Mouse (Mus musculus) heart, adult 11 months (tissue): Measurements from ENCODE around the gene Smbd1.

ENCODE experiments used
- DNase-seq: peaks from one replicate; pipeline ENCODE4 v3.0.0; 2022

The Smbd1 gene

GRCm38 (mm10) chr16:32812888-32813361, 2.6 kb upstream of the Smbd1 start:
- DNase-seq: peak; percentile 97

GRCm38 (mm10) chr16:32807408-32808185, 2.7 kb downstream of the Smbd1 start:
- no peak for DNase-seq

DNA sequence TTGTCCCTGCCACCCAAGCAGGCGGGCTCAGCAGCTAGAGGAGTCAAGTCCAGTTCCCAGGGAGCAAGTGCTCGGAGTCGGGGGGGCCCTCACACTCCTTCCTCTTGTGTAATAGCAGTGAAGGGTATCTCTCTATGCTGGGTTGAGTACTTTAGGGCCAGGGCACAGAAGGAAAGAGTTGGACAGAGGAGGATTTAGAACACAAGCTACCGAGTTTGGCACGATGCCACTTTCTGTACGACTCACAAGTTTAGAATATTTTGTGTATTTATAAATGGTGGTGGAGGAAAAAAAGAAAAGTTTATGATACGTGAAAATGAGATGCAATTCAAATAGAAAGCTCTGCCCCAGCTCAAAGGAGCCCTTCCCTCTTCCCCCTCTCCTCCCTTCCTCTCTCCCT, 5.1 kb downstream of the Smbd1 start:
- no peak for DNase-seq

- DNase-seq: no peak
Observed at GRCm38 (mm10) chr16:32803901-32804300, 6.4 kb downstream of the Smbd1 start.

GRCm38 (mm10) chr16:32803252-32803853, 6.9 kb downstream of the Smbd1 start:
- DNase-seq: peak; percentile 99

- DNase-seq: no peak
Observed at GRCm38 (mm10) chr16:32797426-32797689, 12.9 kb downstream of the Smbd1 start, which contains the start of gene Muc20. Gene Muc20, minus strand, starts transcription at chr16:32797435.

DNA sequence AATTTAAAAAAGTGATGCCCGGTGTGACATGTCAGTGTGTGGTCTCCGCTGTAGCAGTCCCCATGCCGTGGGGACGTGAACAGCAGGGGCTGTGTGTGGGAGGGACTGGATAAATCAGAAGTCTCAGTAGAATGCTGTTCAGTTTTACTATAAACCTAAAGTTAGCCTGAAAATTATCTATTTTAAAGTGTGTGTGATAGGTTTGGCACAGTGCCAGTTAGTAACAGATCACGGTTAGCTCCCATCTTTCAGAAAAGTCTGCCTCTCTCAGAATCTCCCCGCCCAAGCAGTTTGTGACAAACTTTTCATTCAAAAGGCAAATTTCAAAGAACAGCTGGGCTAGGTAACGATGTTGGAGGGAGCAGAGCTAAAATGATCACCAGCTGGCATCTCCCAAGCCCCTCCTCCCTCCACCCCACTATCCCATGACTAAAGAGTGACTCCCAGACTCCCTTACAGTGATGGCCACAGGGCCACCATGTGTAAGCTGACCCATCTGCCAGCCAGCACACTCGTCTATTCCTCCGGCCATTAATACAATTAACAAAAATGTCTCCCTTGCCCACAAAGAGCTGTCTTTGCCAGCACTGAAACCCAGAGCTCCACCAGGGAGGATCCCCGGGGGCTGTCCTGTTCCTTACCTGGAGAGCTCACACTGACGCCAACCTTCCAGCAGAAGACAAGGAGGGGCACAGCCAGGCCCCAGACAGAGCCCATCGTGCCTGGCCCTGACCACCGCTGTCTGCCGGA, 13.4 kb downstream of the Smbd1 start:
- DNase-seq: no peak

- DNase-seq: no peak
Observed at GRCm38 (mm10) chr16:32795177-32795576, 15.1 kb downstream of the Smbd1 start.

GRCm38 (mm10) chr16:32790056-32790455, 20.2 kb downstream of the Smbd1 start:
- DNase-seq: no peak

DNA sequence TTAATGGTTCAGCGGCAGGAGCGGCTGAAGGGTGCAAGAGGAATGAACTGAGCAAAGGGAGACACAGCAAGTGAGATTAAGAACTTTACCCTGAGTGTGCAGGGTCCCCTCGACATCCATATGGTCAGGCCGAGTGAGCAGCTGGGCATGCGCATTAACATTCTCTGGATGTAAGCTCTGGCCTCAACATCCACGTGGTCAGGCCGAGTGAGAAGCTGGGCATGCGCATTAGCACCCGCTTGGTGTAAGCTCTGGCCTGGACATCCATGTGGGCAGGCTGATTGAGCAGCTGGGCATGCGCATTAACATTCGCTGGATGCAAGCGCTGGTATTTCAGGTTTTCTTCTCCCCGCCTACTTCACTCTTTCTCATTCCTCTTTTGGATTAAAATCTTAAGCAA, 25.4 kb downstream of the Smbd1 start:
- DNase-seq: no peak

- no peak for DNase-seq
Observed at GRCm38 (mm10) chr16:32783324-32784062, 26.8 kb downstream of the Smbd1 start.

DNA sequence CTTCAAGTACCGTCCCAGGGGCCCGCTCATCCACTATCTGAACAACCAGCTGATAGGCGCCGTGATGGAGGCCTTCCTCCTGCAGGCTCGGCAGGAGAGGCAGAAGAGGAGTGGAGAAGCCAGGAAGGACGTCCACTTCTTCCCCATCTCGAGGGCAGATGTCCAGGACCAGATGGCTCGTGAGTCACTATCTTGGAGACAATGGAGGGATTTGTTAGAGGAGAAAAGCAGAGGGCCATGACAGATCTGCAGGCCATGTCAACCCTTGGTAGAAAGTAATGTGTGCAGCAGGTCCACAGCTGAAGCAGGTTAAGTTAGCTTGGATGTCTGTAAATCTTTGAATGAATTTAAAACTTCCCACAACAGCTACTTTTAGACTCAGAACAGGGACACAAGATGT, 31.3 kb downstream of the Smbd1 start:
- no peak for DNase-seq

DNA sequence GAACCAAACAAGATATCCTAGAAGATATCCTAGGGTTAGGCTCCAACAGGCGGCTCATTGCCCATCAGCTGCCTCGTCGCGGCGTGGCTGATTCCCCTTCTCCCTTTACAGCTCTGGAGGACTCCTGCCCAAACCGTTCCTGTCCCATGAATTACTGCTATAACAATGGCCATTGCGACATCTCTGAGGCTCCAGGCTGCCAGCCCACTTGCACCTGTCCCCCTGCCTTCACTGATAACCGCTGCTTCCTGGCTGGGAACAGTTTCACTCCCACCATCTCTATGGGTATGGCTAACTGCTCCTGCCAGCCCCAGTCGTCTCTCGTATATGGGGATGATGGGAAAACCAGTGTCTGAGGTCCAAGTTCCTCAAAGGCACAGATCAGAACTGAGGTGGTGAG, 33.6 kb downstream of the Smbd1 start:
- no peak for DNase-seq

DNA sequence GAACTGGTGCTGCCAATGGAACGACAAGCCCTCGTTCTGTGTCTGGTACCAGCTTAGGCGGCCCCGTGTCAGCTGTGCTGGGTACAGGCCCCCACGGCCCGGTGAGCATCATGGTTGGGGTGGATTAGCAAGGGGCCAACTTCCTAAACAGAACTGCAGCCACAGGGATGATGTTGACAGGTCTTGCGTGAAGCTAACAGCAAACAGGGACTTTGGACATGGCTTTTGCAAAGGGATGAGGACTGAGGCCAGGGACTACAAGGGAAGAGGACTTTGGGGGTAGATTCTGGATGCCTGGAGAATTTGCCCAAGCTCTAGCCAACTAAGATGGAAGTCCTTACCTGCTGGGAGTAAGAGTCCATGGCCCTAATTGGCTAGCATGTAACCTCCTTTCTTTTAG, 43.4 kb downstream of the Smbd1 start:
- no peak for DNase-seq

DNA sequence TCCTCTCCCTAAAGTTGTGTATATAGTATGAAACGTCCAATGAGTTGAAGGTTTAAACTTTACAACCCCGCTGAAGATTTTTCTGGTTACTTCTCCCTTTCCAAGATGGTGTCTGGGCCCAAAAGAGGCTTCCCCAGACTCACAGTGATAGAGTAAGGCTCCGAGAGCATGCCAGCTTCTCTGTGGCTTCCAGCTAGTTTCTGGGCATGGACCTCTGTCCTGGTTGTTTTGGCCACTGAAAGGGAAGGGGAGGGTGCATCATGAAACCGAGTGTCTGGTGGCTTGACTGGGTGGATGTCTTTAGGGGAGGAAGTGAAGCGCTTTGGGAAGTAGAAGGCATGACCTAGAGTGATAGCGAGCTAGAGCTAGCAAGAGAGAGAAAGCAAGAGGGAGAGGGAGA, 45.3 kb downstream of the Smbd1 start:
- DNase-seq: no peak

DNA sequence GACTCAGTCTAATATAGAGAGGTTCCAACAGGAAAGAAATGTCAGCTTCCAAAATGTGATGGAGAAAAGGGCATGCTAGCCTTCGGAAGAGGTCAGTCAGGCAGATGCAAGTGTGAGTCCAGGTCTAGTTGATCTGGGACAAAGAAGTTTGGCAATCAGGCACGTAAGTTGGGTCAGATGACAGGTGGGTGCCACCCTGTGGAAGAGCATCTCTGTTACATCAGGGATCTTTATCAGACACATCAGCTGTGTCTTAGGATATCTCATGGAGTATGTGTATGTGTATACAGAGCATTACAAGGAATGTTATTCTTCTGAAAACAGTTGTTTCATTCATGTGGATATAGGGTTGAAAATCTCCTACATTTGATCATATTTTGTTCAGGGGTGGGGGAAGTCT, 45.7 kb downstream of the Smbd1 start:
- no peak for DNase-seq
